15 mouse cellular contexts compared by ENCODE assay signal in the genomic region with DNA sequence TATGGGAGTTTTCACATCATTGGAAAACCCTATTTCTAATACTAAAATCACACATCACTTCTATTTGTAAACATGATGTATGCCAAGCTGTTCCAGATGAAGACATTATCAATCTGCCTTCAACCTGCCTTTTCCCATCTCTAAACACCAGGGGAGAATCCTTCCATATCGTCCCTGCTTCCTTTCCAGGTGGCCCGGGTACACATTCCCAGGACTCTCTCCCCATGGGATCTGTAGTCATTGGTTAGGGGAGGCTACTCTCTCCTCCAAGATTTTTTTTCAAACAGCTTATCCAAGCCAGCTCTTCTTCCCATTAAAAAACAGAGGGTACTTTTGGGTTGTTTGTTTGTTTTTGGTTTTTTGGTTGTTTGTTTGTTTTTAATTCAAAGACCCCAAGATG.
DNase-seq lines count a peak whose midpoint lies in the region; ATAC-seq and TF ChIP-seq lines count a peak whose summit lies in the region.
"Had no signal": no experiment of that assay in that cellular context is flagged by ENCODE, and none has a peak within 500 bp of the region (broad histone marks: within the 10 kb centered on the region; RNA-seq: fewer than 3 reads in every experiment).

No protein-coding gene starts in this region.

- H3K4me3 ChIP-seq in cerebellum, adult 2 months (replicated peaks; ENCODE audit: insufficient read depth, low read depth, low read length): no peak overlapping the region
- H3K4me3 ChIP-seq: embryonic facial prominence, embryonic 10.5 days; forebrain, embryonic 13.5 days; gastrocnemius, adult 2 months; heart, embryonic 13.5 days; hindbrain, embryonic 13.5 days had no signal

- H3K27ac ChIP-seq in cerebellum, adult 2 months (ENCODE audit: insufficient read depth, low read length): peak overlapping the region; percentile 82; the same call in 1 of the 2 replicates
- H3K27ac ChIP-seq: embryonic facial prominence, embryonic 10.5 days; forebrain, embryonic 13.5 days; gastrocnemius, adult 2 months; heart, embryonic 13.5 days; hindbrain, embryonic 13.5 days; hindbrain, postnatal 0 days had no signal

- peaks cover 5% of the 10 kb centered on the region; the same call in 1 of the 2 replicates for H3K4me1 ChIP-seq in cerebellum, adult 2 months (ENCODE audit: control insufficient read depth, insufficient read depth, low read length)
- H3K4me1 ChIP-seq: embryonic facial prominence, embryonic 10.5 days; heart, embryonic 13.5 days; hindbrain, embryonic 13.5 days had no signal

- no peak for TF ChIP-seq CTCF in cerebellum, adult 2 months (IDR thresholded peaks at IDR 0.05; ENCODE audit: borderline replicate concordance, insufficient read depth, low read depth, low read length)

- no peak for DNase-seq in cerebellum, postnatal 4 days (ENCODE audit: low spot score in 2 of 2)
- peak; percentile 37 to 55 for DNase-seq in cerebellum, adult 2 months
- DNase-seq in cerebellum, postnatal 10 days: peak; percentile 10 to 21
- no peak for DNase-seq in adrenal gland, adult 8-10 months
- no peak for DNase-seq in layer of hippocampus, postnatal 10 days (ENCODE audit: low spot score in 2 of 2)
- DNase-seq: gastrocnemius, adult 2 months; gastrocnemius, postnatal 25 days; kidney, adult 11 months had no signal

- 6% methylated on average over 2 of the region's 2 CpGs for WGBS in cerebellum, adult 2 months

- H3K27me3 ChIP-seq in cerebellum, adult 2 months (ENCODE audit: control insufficient read depth, insufficient read depth, low read length): no peaks in the 10 kb centered on the region
- H3K27me3 ChIP-seq: forebrain, embryonic 13.5 days; heart, embryonic 13.5 days; hindbrain, embryonic 13.5 days had no signal

- ATAC-seq in cerebellum, adult (ENCODE audit: insufficient number of reproducible peaks, low FRiP score, low TSS enrichment): peak; percentile 80
- no peak for ATAC-seq in megakaryocyte, adult 5-6 weeks (ENCODE audit: poor library complexity, severe bottlenecking)

- TF ChIP-seq POLR2A in cerebellum, adult 2 months (IDR thresholded peaks at IDR 0.05; ENCODE audit: borderline replicate concordance, insufficient read depth, low read length): no peak

Comparison
In these comparisons a context has a peak if more than half of its experiments do, and no peak if none do; other contexts are left out.
1. DNase-seq: peak in cerebellum, adult 2 months (2 of 2) and cerebellum, postnatal 10 days (2 of 2); none in cerebellum, postnatal 4 days (0 of 2), adrenal gland, adult 8-10 months (single experiment) and layer of hippocampus, postnatal 10 days (0 of 2).